Mouse (Mus musculus) ovary, postnatal 10 days (tissue): ENCODE data around the gene Myo1e.

ENCODE experiments used
- DNase-seq: peaks from one replicate; pipeline ENCODE4 v3.0.0; 2022; ENCODE audit warnings: low spot score

Gene Myo1e

GRCm38 (mm10) chr9:70207151-70207831 is at the start of gene Myo1e:
TSS of gene Myo1e (plus strand) at chr9:70207350.
- peak; percentile 77 for DNase-seq

GRCm38 (mm10) chr9:70160071-70160470 is 47.1 kb upstream of the Myo1e start:
- DNase-seq, result no peak

GRCm38 (mm10) chr9:70168973-70169372 is 38.2 kb upstream of the Myo1e start:
- no peak for DNase-seq

- no peak for DNase-seq
These were observed 32.8 kb upstream of the Myo1e start for GRCm38 (mm10) chr9:70174291-70174848.

- no peak for DNase-seq
These were observed 32.3 kb upstream of the Myo1e start for GRCm38 (mm10) chr9:70174896-70175295.

- DNase-seq, result no peak
These were observed 30.9 kb upstream of the Myo1e start for GRCm38 (mm10) chr9:70176291-70176690.

- DNase-seq, result no peak
These were observed 25.4 kb upstream of the Myo1e start for GRCm38 (mm10) chr9:70181719-70182118.

- DNase-seq, result no peak
These were observed 24.5 kb upstream of the Myo1e start for GRCm38 (mm10) chr9:70182639-70183038.

- DNase-seq, result no peak
These were observed 14.8 kb upstream of the Myo1e start for GRCm38 (mm10) chr9:70192336-70192735.

GRCm38 (mm10) chr9:70194622-70195021 is 12.5 kb upstream of the Myo1e start:
- DNase-seq, result no peak

- DNase-seq, result no peak
These were observed 10.0 kb upstream of the Myo1e start for GRCm38 (mm10) chr9:70196956-70197659.

- DNase-seq, result no peak
These were observed 9.2 kb upstream of the Myo1e start for GRCm38 (mm10) chr9:70197992-70198391.

- DNase-seq, result no peak
These were observed 4.4 kb upstream of the Myo1e start for GRCm38 (mm10) chr9:70202753-70203152.

GRCm38 (mm10) chr9:70203267-70204076 is 3.7 kb upstream of the Myo1e start:
- DNase-seq, result no peak

- DNase-seq, result peak; percentile 24
These were observed 901 bp downstream of the Myo1e start for GRCm38 (mm10) chr9:70207981-70208521.

- DNase-seq, result no peak
These were observed 1.6 kb downstream of the Myo1e start for GRCm38 (mm10) chr9:70208751-70209150.

GRCm38 (mm10) chr9:70209296-70210049 is 2.3 kb downstream of the Myo1e start:
- no peak for DNase-seq

GRCm38 (mm10) chr9:70211638-70212037 is 4.5 kb downstream of the Myo1e start:
- no peak for DNase-seq

GRCm38 (mm10) chr9:70216517-70216916 is 9.4 kb downstream of the Myo1e start:
- DNase-seq, result no peak

GRCm38 (mm10) chr9:70219295-70219931 is 12.3 kb downstream of the Myo1e start:
- DNase-seq, result no peak
